Mouse (Mus musculus): Measurements from ENCODE around the gene Mum1. TPM values are rescaled to one million over a fixed set of nuclear protein-coding genes. Genes with fewer than 3 reads are reported as not detected.

Mum1 gene
- polyA plus RNA-seq, 1 experiment from 2014 or later: 54.6 TPM

DNA sequence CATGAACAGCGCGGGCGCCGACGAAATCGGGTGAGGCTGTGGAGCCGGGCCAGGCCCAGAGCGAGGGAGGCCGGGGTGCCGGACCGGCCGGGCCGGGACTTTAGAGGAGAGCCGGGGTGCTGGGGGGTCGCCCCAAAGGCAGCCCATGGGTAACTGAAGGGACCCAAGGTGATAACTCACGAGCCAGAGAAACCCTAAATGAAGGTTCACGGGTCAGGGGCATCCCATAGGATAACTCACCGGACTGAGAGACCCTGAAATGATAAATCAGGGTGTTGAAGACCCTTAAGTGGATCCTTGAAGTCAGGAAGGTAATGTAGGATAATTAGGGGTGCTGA is 38.9 kb downstream of the Mum1 start:
- ATAC-seq (ENCODE audit: low FRiP score, low read depth): no peak; the same call in 1 of the 2 replicates

GRCm38 (mm10) chr10:80270099-80270498 is 43.9 kb downstream of the Mum1 start:
- 92% methylated on average over 2 of the region's 2 CpGs for WGBS
- Histone ChIP-seq H3K4me3 (no peak overlapping the region), H3K9me3 (no peaks in the 10 kb centered on the region), H3K4me1 (peaks cover 55% of the 10 kb centered on the region), H3K27ac (no peak overlapping the region), H3K36me3 (peaks cover 41% of the 10 kb centered on the region), H3K27me3 (replicated peaks) (no peaks in the 10 kb centered on the region), H3K4me2 (replicated peaks) (no peak overlapping the region), H3K9ac (no peak overlapping the region)
- no peak for ATAC-seq (ENCODE audit: low FRiP score, low read depth)

More for the DNA sequence above, 38.9 kb downstream of the Mum1 start:
- Histone ChIP-seq H3K27ac (peak overlapping the region; percentile 53), H3K4me1 (peaks cover 55% of the 10 kb centered on the region), H3K9me3 (no peaks in the 10 kb centered on the region), H3K9ac (peak overlapping the region; percentile 98), H3K36me3 (peaks cover 7% of the 10 kb centered on the region; the same call in 1 of the 2 replicates), H3K27me3 (replicated peaks) (no peaks in the 10 kb centered on the region), H3K4me3 (peak overlapping the region; percentile 92), H3K4me2 (replicated peaks) (peak overlapping the region; percentile 76)
- WGBS: 0% methylated on average over 18 of the region's 18 CpGs

- H3K36me3 ChIP-seq: peaks cover 45% of the 10 kb centered on the region
- ATAC-seq (ENCODE audit: low FRiP score, low read depth): no peak
- no peak overlapping the region for H3K27ac ChIP-seq
- H3K27me3 ChIP-seq (replicated peaks): no peaks in the 10 kb centered on the region
- H3K4me2 ChIP-seq (replicated peaks): no peak overlapping the region; the same call in 1 of the 2 replicates
- 83% methylated on average over 6 of the region's 6 CpGs for WGBS
- H3K9me3 ChIP-seq: no peaks in the 10 kb centered on the region
- 0 out of 2 replicates have a peak overlapping the region, but pooled peaks have one; percentile 18 for H3K9ac ChIP-seq
- H3K4me1 ChIP-seq: peaks cover 51% of the 10 kb centered on the region
- no peak overlapping the region for H3K4me3 ChIP-seq
Observed at GRCm38 (mm10) chr10:80270734-80271181, 44.5 kb downstream of the Mum1 start.

DNA sequence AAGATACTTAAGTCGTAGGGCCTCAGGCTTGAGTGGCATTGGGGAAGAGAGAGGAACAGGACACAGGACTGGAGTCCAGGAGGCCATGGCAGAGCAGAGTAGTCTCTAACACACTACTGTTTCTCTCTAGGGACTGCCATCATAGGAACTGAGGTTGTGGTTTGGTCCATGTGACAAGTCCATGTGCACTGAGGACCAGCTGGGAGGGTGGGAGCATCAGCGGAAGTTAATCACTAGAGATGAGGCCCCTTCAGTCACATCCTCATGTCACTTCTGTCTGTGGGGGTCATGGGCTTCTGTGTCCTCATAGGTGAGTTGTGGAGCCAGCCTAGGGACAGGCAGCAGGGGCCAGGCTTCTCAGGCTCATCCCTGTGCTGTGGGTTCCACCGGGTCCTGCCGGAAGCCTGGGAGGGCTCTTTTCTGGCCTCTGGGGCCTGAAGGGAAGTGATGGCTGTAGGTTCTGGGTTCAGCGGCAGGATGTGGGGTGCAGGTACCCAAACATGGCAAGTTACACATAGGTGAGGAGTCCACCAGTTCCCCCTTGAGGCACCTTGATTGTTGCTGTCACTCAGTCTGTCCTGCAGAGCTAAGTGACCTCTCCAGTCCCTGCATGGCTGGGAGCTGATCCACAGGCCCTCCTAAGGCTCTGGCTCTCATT is 45.1 kb downstream of the Mum1 start:
- peaks cover 45% of the 10 kb centered on the region for H3K4me1 ChIP-seq
- H3K27me3 ChIP-seq (replicated peaks): no peaks in the 10 kb centered on the region
- ATAC-seq (ENCODE audit: low FRiP score, low read depth): no peak
- no peak overlapping the region for H3K4me3 ChIP-seq
- peaks cover 51% of the 10 kb centered on the region for H3K36me3 ChIP-seq
- 0 out of 2 replicates have a peak overlapping the region, but pooled peaks have one; percentile 18 for H3K9ac ChIP-seq
- no peak overlapping the region for H3K27ac ChIP-seq
- 87% methylated on average over 5 of the region's 5 CpGs for WGBS
- no peaks in the 10 kb centered on the region for H3K9me3 ChIP-seq
- H3K4me2 ChIP-seq (replicated peaks): no peak overlapping the region

DNA sequence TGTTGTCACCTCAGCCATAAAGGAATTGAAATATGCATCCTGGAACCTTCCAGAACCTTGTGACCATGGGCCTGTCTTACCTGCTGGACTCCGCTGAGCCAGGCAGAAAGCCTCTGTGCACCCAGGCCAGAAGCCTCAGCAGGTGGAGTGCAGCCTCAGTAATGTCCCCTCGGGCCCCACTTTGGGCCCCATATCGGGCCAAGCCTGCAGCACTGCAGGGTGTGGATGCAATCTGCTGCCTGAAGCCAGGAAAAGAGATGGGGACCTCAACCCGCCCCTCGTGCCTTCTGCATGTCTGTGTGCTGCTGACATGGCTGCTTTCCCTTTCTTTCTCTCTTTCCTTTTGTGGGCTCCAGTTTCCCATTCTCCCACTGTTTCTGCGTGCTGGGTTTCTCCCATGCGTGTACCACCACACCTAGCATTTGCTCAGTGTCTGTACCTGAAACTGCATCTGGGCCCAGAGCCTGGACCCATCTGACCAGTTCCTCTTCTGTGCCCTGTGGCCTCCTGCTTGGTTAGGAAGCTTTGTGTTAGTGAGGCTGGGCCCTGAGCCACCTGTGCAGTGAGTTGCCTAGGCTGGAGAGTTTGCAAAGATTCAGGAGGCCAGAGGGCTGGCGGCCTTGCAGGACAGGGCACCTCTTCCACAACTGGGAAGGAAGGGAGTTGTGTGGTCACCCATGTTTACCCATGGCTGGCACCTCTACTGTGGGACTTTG is 45.8 kb downstream of the Mum1 start:
- 91% methylated on average over 8 of the region's 8 CpGs for WGBS
- H3K4me3 ChIP-seq: no peak overlapping the region; the same call in 1 of the 2 replicates
- H3K4me1 ChIP-seq: peaks cover 39% of the 10 kb centered on the region
- H3K4me2 ChIP-seq (replicated peaks): no peak overlapping the region
- ATAC-seq (ENCODE audit: low FRiP score, low read depth): no peak
- no peaks in the 10 kb centered on the region for H3K9me3 ChIP-seq
- H3K27ac ChIP-seq: no peak overlapping the region
- no peak overlapping the region for H3K9ac ChIP-seq
- H3K27me3 ChIP-seq (replicated peaks): no peaks in the 10 kb centered on the region
- H3K36me3 ChIP-seq: peaks cover 57% of the 10 kb centered on the region

DNA sequence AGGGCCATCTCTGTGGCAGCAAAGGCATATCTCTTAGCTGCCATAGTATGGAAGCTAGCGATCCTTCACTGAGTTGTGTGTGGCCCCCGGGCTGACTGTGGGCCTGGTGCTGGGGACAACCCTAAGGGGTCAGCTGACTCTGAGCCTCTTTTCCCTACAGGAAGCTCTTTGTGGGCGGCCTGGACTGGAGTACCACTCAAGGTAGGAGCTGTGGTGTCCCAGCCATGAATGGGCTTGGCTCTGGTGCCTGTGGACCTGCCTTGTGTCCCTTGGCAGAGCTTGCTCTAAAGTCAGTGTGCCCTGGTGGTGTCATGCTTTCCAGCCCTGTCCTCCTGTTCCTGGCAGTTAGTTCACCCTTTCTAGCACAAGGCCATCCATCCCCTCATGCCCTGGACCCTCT is 47.6 kb downstream of the Mum1 start:
- H3K9ac ChIP-seq: no peak overlapping the region

DNA sequence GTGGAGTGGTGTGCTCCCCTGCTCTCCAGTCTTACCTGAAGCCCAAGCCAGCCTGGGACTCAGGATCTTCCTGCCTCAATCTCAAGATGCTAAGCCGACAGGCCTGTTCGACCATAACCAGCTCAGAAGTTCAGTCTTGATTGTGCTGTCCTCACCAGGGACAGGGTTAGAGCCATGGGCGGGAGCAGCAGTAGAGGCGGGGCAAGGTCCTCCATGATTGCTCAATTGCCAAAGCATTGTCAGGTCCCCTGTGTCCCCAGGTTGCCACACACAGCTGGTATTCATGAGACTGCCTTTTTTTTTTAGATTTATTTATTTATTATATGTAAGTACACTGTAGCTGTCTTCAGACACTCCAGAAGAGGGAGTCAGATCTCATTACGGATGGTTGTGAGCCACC is 50.0 kb downstream of the Mum1 start:
- Histone ChIP-seq H3K9ac (no peak overlapping the region), H3K36me3 (peaks cover 86% of the 10 kb centered on the region), H3K4me1 (peaks cover 15% of the 10 kb centered on the region), H3K9me3 (no peaks in the 10 kb centered on the region), H3K4me2 (replicated peaks) (no peak overlapping the region), H3K27ac (no peak overlapping the region), H3K4me3 (no peak overlapping the region), H3K27me3 (replicated peaks) (no peaks in the 10 kb centered on the region)
- ATAC-seq (ENCODE audit: low FRiP score, low read depth): no peak
- 88% methylated on average over 5 of the region's 5 CpGs for WGBS

More for the DNA sequence above, 47.6 kb downstream of the Mum1 start:
- no peaks in the 10 kb centered on the region for H3K9me3 ChIP-seq
- WGBS: 87% methylated on average over 3 of the region's 3 CpGs
- H3K27ac ChIP-seq: no peak overlapping the region
- no peak overlapping the region for H3K4me2 ChIP-seq (replicated peaks)
- no peak for ATAC-seq (ENCODE audit: low FRiP score, low read depth)
- no peaks in the 10 kb centered on the region for H3K27me3 ChIP-seq (replicated peaks)
- no peak overlapping the region for H3K4me3 ChIP-seq
- peaks cover 21% of the 10 kb centered on the region for H3K4me1 ChIP-seq
- peaks cover 68% of the 10 kb centered on the region for H3K36me3 ChIP-seq

- no peaks in the 10 kb centered on the region for H3K9me3 ChIP-seq
- WGBS: 96% methylated on average over 9 of the region's 9 CpGs
- no peak overlapping the region for H3K4me2 ChIP-seq (replicated peaks)
- peaks cover 93% of the 10 kb centered on the region for H3K36me3 ChIP-seq
- H3K4me3 ChIP-seq: no peak overlapping the region
- no peaks in the 10 kb centered on the region for H3K27me3 ChIP-seq (replicated peaks)
- peaks cover 13% of the 10 kb centered on the region for H3K4me1 ChIP-seq
- no peak overlapping the region for H3K27ac ChIP-seq
- no peak overlapping the region for H3K9ac ChIP-seq
- no peak for ATAC-seq (ENCODE audit: low FRiP score, low read depth)
Observed at GRCm38 (mm10) chr10:80278390-80278789, 52.2 kb downstream of the Mum1 start.

DNA sequence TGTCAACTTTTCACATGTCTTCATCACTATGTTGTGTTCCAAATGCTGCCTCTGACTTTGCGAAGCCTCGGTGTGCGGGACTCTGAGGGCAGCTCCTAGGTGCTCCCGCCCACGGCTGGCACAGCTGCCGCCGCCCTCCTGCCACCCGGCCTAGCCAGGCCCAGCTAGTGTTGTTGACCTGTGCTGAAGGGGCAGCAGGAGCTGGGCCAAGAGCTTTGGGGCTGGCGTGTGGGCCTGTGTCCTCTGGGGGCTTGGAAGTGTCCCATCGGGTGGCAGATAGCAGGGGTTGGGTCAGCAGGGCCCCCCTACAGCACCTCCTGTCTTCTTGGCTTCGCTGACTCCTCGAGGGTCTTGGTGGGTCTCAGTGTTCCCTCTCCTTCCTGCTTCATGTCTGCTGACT is 53.0 kb downstream of the Mum1 start:
- Histone ChIP-seq H3K9me3 (no peaks in the 10 kb centered on the region), H3K27ac (no peak overlapping the region), H3K9ac (no peak overlapping the region), H3K4me1 (peaks cover 13% of the 10 kb centered on the region), H3K4me3 (no peak overlapping the region), H3K4me2 (replicated peaks) (no peak overlapping the region), H3K27me3 (replicated peaks) (no peaks in the 10 kb centered on the region), H3K36me3 (peaks cover 93% of the 10 kb centered on the region)
- 92% methylated on average over 12 of the region's 12 CpGs for WGBS
- no peak for ATAC-seq (ENCODE audit: low FRiP score, low read depth)

GRCm38 (mm10) chr10:80281304-80281703 is 55.1 kb downstream of the Mum1 start:
- peaks cover 95% of the 10 kb centered on the region for H3K36me3 ChIP-seq
- H3K4me1 ChIP-seq: peaks cover 13% of the 10 kb centered on the region
- H3K4me2 ChIP-seq (replicated peaks): no peak overlapping the region; the same call in 1 of the 2 replicates
- WGBS: 86% methylated on average over 7 of the region's 7 CpGs
- H3K27me3 ChIP-seq (replicated peaks): no peaks in the 10 kb centered on the region
- no peak overlapping the region for H3K4me3 ChIP-seq
- no peak overlapping the region for H3K9ac ChIP-seq
- no peak for ATAC-seq (ENCODE audit: low FRiP score, low read depth)
- H3K27ac ChIP-seq: no peak overlapping the region
- no peaks in the 10 kb centered on the region for H3K9me3 ChIP-seq

DNA sequence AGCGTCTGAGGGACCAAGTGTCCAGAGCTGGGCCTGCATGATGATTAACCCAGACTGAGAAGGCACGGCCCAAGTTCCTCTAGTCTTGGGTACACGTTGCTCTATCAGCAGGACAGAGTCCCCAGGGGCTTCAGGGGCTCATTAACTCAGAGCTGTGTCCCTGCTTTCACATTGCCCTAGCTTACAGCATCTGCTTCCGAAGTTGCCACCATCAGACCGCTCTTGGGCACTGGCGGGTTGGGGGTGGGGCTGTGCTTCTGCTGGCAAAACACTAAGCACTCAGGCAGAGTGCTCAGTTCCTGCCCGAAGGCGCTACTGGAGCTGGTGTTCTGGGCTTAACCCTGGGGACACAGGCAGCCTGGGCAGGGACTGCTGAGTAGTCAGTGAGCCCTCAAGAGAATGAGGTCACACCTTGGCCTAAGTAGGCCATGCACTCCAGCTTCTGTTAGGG is 55.7 kb downstream of the Mum1 start:
- WGBS: 63% methylated on average over 8 of the region's 8 CpGs
- H3K9me3 ChIP-seq: no peaks in the 10 kb centered on the region

More for the DNA sequence above, 55.7 kb downstream of the Mum1 start:
- peaks cover 95% of the 10 kb centered on the region for H3K36me3 ChIP-seq
- no peak overlapping the region for H3K9ac ChIP-seq
- H3K4me3 ChIP-seq: no peak overlapping the region
- H3K4me2 ChIP-seq (replicated peaks): no peak overlapping the region
- no peak overlapping the region for H3K27ac ChIP-seq
- peaks cover 13% of the 10 kb centered on the region for H3K4me1 ChIP-seq
- peak; percentile 54; the same call in 1 of the 2 replicates for ATAC-seq (ENCODE audit: low FRiP score, low read depth)
- no peaks in the 10 kb centered on the region for H3K27me3 ChIP-seq (replicated peaks)
